8 mouse cellular contexts compared by ENCODE assay signal in the genomic region with DNA sequence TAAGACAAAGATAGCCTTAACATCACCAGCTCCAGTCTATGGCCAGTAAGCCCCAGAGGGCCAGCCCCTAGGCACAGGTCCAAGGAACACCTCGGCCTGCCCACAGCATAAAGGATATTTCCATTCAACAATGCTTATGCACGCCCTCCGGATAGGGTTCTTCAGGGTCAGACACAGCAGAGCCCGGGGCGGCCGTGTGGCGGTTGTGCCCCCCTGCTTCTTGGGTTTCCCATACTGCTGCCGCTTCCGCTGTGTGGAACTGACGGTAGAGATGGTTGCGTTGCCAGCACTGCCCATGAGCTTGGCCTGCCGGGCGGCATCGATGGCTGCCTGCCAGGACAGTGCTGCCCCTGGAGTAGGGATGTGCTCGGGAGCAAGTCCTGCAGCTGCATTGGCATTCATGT.
A peak's percentile ranks its signal among the peaks of the same experiment; 100 is the strongest.
DNase-seq lines count a peak whose midpoint lies in the region; ATAC-seq and TF ChIP-seq lines count a peak whose summit lies in the region.

No protein-coding gene starts in this region.

- no peak for TF ChIP-seq CTCF in heart, adult 2 months (IDR thresholded peaks at IDR 0.05)

- peak; percentile 59 to 63 for DNase-seq in heart, adult 2 months
- peak; percentile 80 for DNase-seq in adrenal gland, adult 2 months
- peak; percentile 66 to 79 for DNase-seq in cerebellum, postnatal 10 days
- peak; percentile 56 for DNase-seq in layer of hippocampus, adult 9-11 months
- DNase-seq in thymus, postnatal 4 days, result no peak
- no peak for DNase-seq in urinary bladder, postnatal 25 days (ENCODE audit: low spot score)

- no peak for TF ChIP-seq EP300 in heart, adult 2 months (IDR thresholded peaks at IDR 0.05; ENCODE audit: insufficient read depth, low read depth, low read length)

- H3K4me3 ChIP-seq in heart, adult 2 months, result no peak overlapping the region
- H3K4me3 ChIP-seq in heart, embryonic 11.5 days (ENCODE audit: low read depth, low read length), result no peak overlapping the region

- no peak overlapping the region for H3K9ac ChIP-seq in heart, adult 2 months (ENCODE audit: low read depth, low read length)
- no peak overlapping the region for H3K9ac ChIP-seq in heart, embryonic 11.5 days (ENCODE audit: low read depth, low read length)

- H3K4me2 ChIP-seq in heart, embryonic 11.5 days, result no peak overlapping the region

- H3K4me1 ChIP-seq in heart, adult 2 months (ENCODE audit: control insufficient read depth, insufficient read depth, low read length), result peaks cover 16% of the 10 kb centered on the region
- H3K4me1 ChIP-seq in heart, embryonic 11.5 days (ENCODE audit: control insufficient read depth, insufficient read depth, low read length), result peaks cover 43% of the 10 kb centered on the region

- TF ChIP-seq POLR2A in heart, adult 2 months (IDR thresholded peaks at IDR 0.05; ENCODE audit: insufficient read depth, low read depth, low read length), result no peak

- peaks cover 12% of the 10 kb centered on the region for H3K36me3 ChIP-seq in heart, adult 2 months (ENCODE audit: control insufficient read depth, insufficient read depth, low read length)
- no peaks in the 10 kb centered on the region; the same call in 1 of the 2 replicates for H3K36me3 ChIP-seq in heart, embryonic 11.5 days (ENCODE audit: control insufficient read depth, insufficient read depth, low read length)

- no peak overlapping the region for H3K27ac ChIP-seq in heart, adult 2 months
- no peak overlapping the region for H3K27ac ChIP-seq in heart, embryonic 11.5 days (ENCODE audit: low read depth, low read length)

- H3K27me3 ChIP-seq in heart, adult 2 months (ENCODE audit: control insufficient read depth, insufficient read depth, low read length), result no peaks in the 10 kb centered on the region
- no peaks in the 10 kb centered on the region for H3K27me3 ChIP-seq in heart, embryonic 11.5 days (ENCODE audit: control insufficient read depth, insufficient read depth, low read length)

- 46% methylated on average over 15 of the region's 15 CpGs for WGBS in heart, adult 2 months
- 86% methylated on average over 15 of the region's 15 CpGs for WGBS in heart, embryonic 11.5 days (ENCODE audit: insufficient replicate concordance)

- intact Hi-C loops in heart, adult 2 months (cut with DNase I), result no loop called here

- no peaks in the 10 kb centered on the region for H3K9me3 ChIP-seq in heart, embryonic 11.5 days (replicated peaks; ENCODE audit: control insufficient read depth, low read length)

- no peaks in the 10 kb centered on the region for H3K79me2 ChIP-seq in heart, adult 2 months (replicated peaks; ENCODE audit: control insufficient read depth, insufficient read depth, low read length)

- no peak for ATAC-seq in heart, embryonic 11.5 days (replicated peaks; ENCODE audit: insufficient number of reproducible peaks, low FRiP score, low TSS enrichment)
- ATAC-seq in megakaryocyte progenitor cell, adult 5-6 weeks (replicated peaks; ENCODE audit: poor library complexity), result no peak

Comparison
In these comparisons a context has a peak if more than half of its experiments do, and no peak if none do; other contexts are left out.
1. DNase-seq: peak in heart, adult 2 months (2 of 2), adrenal gland, adult 2 months (single experiment), cerebellum, postnatal 10 days (2 of 2) and layer of hippocampus, adult 9-11 months (single experiment); none in thymus, postnatal 4 days (single experiment) and urinary bladder, postnatal 25 days (single experiment).